Mouse (Mus musculus) G1E (cell line): ENCODE measurements around the gene Cd248.

Experiments used
- CTCF ChIP-seq: IDR thresholded peaks from 2 replicates; pipeline ENCODE4 v1.5.1; 2012; ENCODE audit warnings: low read depth, low read length, inconsistent platforms, mixed read lengths
- GATA1 ChIP-seq: IDR thresholded peaks from 2 replicates; pipeline ENCODE4 v1.6.1; 2012; ENCODE audit warnings: borderline replicate concordance, low read length, inconsistent platforms, mixed read lengths
- TAL1 ChIP-seq: conservative IDR thresholded peaks from 2 replicates; pipeline ENCODE4 v1.6.1; 2012; ENCODE audit warnings: low read depth, low read length, inconsistent platforms, mixed read lengths

DNA sequence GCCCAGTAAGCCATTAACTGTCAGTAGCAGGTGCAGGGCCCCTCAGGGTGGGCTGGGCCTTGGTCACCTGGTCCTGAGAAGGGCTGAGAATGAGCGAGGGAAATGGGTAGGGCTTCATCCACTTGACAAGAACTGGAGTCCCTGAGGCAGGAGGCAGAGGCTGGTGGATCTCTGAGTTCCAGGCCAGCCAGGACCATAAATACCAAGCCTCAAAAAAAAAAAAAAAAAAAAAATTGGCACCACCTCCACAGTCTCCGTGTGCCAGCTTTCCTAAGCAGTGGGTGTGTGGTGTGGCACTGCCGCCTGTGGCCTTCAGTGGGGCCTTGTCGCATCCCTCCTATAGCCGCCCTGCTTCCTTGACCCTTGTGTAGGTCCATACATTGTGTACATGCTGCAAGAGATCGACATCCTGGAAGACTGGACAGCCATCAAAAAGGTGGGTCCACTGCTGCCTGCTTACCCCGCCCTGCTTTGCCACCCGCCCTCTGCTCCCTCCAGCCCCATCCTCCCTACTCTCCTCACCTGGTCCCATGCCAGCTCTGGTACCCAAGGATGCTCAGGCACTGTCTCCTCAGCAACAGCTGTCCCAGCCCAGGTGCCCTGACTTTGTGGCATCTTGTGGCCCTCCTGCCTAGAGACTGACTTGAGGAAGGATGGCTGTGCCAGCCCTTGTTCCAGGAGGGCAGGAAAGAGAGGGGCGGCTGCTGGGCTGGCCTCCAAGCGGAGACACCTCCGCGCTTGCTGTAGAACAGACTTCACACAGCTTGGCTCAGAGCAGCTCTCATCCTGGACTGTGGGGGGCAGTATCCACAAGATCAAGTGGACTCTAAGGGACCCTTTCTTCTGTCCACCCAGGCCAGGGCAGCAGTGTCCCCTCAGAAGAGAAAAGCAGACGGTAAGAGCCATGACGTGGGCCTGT lies 19.5 kb upstream of the Cd248 start:
- TF ChIP-seq TAL1 (no peak), GATA1 (no peak), CTCF (no peak)
